Mouse (Mus musculus) C2C12 (cell line): ENCODE data around the gene Wdr25.

Experiments
- CEBPB ChIP-seq: IDR thresholded peaks from one replicate; pipeline ENCODE4 v1.6.1; 2011; ENCODE audit warnings: low read depth, mild to moderate bottlenecking, control low read depth, moderate library complexity
- CTCF ChIP-seq: IDR thresholded peaks from one replicate; pipeline ENCODE4 v1.5.1; 2011; ENCODE audit not compliant: control insufficient read depth, insufficient read depth, insufficient read length
- MAX ChIP-seq: IDR thresholded peaks from one replicate; pipeline ENCODE4 v1.6.1; 2011; ENCODE audit warnings: mild to moderate bottlenecking, control low read depth
- MYOG ChIP-seq: IDR thresholded peaks from one replicate; pipeline ENCODE4 v1.6.1; 2011; ENCODE audit not compliant: control insufficient read depth, insufficient read length; ENCODE audit errors: extremely low read depth
- USF1 ChIP-seq: IDR thresholded peaks from one replicate; pipeline ENCODE4 v1.6.1; 2011; ENCODE audit warnings: low read depth, mild to moderate bottlenecking, control low read depth, moderate library complexity

- TF ChIP-seq CTCF (no peak), CEBPB (peak; percentile 20), MYOG (no peak), MAX (no peak), USF1 (no peak)
These were observed at the start of gene Wdr25 for GRCm38 (mm10) chr12:108892989-108893714.
